Mouse (Mus musculus): ENCODE measurements around the gene Repin1.

- peak; percentile 43; the same call in 1 of the 2 replicates for TF ChIP-seq POLR2A (IDR thresholded peaks at IDR 0.05; ENCODE audit: borderline replicate concordance, extremely low read depth, low read depth, low read length)
- 0 out of 2 replicates have a peak, but pooled peaks have one; percentile 20 for TF ChIP-seq CTCF (IDR thresholded peaks at IDR 0.05; ENCODE audit: insufficient read depth, low read length)
Observed at GRCm38 (mm10) chr6:48593158-48594042, at the start of gene Repin1, which contains the start of gene Gm44965.

Data from lung, adult 2 months (tissue).